Mouse (Mus musculus): ENCODE data around the gene 4933427D14Rik. TPM values are rescaled to one million over a fixed set of nuclear protein-coding genes. Genes with fewer than 3 reads are reported as not detected.

The 4933427D14Rik gene
- polyA plus RNA-seq, 1 experiment, result 14.5 TPM

DNA sequence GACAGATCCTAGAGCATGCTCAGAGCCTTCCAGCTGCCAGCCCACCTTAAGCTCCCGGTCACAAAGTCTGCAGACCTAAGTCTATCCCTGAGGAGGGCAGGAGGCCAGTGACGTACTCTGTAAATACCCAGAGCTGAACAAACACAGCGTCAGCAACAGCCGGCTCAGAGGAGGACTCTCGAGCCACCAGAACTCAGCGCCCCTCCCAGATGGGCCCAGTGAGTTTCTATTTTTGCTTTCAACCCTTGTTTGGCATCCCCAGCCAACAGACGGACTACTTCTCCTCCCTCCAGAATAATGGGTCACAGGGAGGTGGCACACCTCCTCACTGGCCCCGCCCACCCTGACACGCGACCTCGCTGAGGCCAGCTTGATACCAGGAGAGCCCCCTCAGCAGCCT, 77.2 kb downstream of the 4933427D14Rik start:
- no peaks in the 10 kb centered on the region for H3K9me3 ChIP-seq (replicated peaks; ENCODE audit: control insufficient read depth, insufficient read depth, low read length, poor library complexity, severe bottlenecking)
- peaks cover 4% of the 10 kb centered on the region for H3K27me3 ChIP-seq (ENCODE audit: control insufficient read depth, insufficient read depth, low read length, poor library complexity, severe bottlenecking)
- H3K4me1 ChIP-seq (ENCODE audit: control insufficient read depth, insufficient read depth, low read length), result no peaks in the 10 kb centered on the region
- no peak overlapping the region for H3K9ac ChIP-seq (ENCODE audit: low read depth, poor library complexity, severe bottlenecking)
- no peaks in the 10 kb centered on the region for H3K36me3 ChIP-seq (ENCODE audit: control insufficient read depth, insufficient read depth, low read length, poor library complexity, severe bottlenecking)
- TF ChIP-seq POLR2A (IDR thresholded peaks at IDR 0.05; ENCODE audit: insufficient read depth, low read length) (no peak), EP300 (IDR thresholded peaks at IDR 0.05; ENCODE audit: insufficient read depth, low read depth, low read length) (no peak)
- H3K4me3 ChIP-seq (ENCODE audit: low read depth, low read length), result no peak overlapping the region
- no peak overlapping the region for H3K27ac ChIP-seq (ENCODE audit: insufficient read depth, low read length)

DNA sequence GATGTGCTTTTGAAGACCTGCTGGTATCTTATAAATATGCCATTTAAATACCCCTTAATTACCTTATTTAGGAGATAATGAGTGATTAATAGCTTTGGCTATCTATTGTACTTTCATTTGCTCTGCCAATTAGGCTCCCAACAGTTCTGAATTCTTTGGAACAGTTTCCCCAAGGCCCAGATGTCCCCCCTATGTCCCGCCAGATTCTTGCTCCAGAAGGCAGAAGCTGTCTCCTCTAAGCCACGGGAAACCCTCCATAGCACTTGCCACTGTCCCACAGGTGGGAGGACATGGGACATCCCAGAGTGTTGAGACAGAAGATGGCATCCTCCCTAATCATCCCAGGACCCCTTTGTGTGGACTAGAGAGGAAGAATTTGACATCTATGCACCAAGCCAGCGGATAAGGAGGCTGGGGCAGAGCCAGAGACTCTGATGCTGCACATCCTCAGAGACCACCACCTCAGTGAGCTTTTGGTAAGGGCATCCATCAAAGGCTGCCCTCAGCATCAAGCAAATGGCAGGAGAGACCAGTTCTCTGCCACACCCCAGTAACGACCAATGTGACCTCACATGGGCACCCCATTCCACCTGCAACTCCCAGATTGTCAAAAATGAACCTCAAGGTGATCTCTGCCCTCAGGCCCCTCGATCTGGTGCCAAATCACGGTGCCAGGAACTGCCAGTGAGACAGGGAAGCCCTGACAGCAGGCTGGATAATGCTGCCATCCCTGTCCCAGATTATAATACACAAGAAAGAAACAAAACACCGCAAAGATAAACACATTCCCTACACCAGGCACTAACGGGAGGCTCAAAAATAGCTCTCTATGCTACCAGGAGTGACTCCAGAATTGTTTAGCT, 78.0 kb downstream of the 4933427D14Rik start:
- no peak for TF ChIP-seq CTCF (IDR thresholded peaks at IDR 0.05; ENCODE audit: low read depth, low read length)
- H3K27ac ChIP-seq (ENCODE audit: insufficient read depth, low read length), result no peak overlapping the region
- H3K27me3 ChIP-seq (ENCODE audit: control insufficient read depth, insufficient read depth, low read length, poor library complexity, severe bottlenecking), result peaks cover 3% of the 10 kb centered on the region
- H3K9ac ChIP-seq (ENCODE audit: low read depth, poor library complexity, severe bottlenecking), result no peak overlapping the region
- no peak overlapping the region for H3K4me3 ChIP-seq (ENCODE audit: low read depth, low read length)
- no peaks in the 10 kb centered on the region for H3K9me3 ChIP-seq (replicated peaks; ENCODE audit: control insufficient read depth, insufficient read depth, low read length, poor library complexity, severe bottlenecking)
- no peaks in the 10 kb centered on the region for H3K36me3 ChIP-seq (ENCODE audit: control insufficient read depth, insufficient read depth, low read length, poor library complexity, severe bottlenecking)
- H3K4me1 ChIP-seq (ENCODE audit: control insufficient read depth, insufficient read depth, low read length), result no peaks in the 10 kb centered on the region

DNA sequence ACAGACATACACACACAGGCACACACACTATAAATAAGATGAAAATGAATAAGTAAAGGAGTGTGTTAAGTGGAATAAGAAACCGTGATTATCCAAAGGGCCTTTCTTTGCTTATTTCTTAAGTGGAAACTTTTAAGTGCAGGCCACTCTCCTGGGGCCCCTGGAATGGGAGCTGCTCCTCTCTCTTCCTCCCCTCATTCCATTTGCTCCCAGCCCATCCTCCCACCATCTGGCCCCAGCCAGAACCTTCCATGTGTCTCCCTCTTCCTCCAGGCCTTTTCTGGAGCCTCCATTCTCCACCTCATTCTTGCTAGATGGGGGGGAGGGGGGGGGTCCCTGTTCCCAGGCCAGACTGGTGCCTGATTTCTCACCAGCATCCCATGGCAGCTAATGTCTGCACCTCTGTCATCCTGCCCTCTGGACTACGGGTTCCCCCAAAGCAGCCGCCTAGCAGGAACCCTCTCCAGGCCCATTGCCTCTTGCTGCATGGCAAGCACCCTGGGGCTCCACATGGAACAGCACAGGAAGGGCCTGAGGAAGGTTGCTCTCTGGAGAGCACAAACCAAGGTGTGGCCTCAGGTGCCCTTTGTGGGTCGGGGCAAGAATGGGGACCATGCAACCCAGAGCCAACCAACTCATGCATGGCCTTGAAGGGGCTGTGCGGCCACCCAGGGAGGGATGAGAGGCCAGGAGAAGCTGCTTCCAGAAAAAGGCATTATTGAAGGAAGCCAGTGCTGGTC, 79.6 kb downstream of the 4933427D14Rik start:
- Histone ChIP-seq H3K27ac (ENCODE audit: insufficient read depth, low read length) (no peak overlapping the region), H3K27me3 (ENCODE audit: control insufficient read depth, insufficient read depth, low read length, poor library complexity, severe bottlenecking) (no peaks in the 10 kb centered on the region; the same call in 1 of the 2 replicates), H3K4me1 (ENCODE audit: control insufficient read depth, insufficient read depth, low read length) (no peaks in the 10 kb centered on the region), H3K4me3 (ENCODE audit: low read depth, low read length) (no peak overlapping the region), H3K36me3 (ENCODE audit: control insufficient read depth, insufficient read depth, low read length, poor library complexity, severe bottlenecking) (no peaks in the 10 kb centered on the region), H3K9ac (ENCODE audit: low read depth, poor library complexity, severe bottlenecking) (no peak overlapping the region), H3K9me3 (replicated peaks; ENCODE audit: control insufficient read depth, insufficient read depth, low read length, poor library complexity, severe bottlenecking) (no peaks in the 10 kb centered on the region)
- TF ChIP-seq CTCF (IDR thresholded peaks at IDR 0.05; ENCODE audit: low read depth, low read length), result no peak

DNA sequence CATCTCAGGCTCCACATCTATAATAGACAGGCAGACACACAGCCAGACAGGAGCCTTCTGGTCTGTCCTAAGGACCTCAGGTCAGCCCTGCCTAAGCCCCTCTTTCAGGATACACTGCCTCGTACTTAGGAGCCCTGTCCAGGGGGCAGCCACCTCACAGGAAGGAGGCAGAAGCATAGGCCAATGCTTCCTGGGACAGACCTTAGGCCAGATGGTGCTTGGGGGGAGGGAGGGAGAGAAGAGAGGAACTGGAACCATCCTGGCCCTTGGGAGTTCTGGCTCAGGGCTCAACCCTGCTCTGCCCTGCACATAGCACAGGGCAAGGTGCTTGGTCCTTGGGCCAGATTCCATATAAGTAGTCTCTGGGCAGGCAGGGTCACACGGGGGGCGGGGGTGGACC, 81.5 kb downstream of the 4933427D14Rik start:
- TF ChIP-seq CTCF (IDR thresholded peaks at IDR 0.05; ENCODE audit: low read depth, low read length) (no peak), EP300 (IDR thresholded peaks at IDR 0.05; ENCODE audit: insufficient read depth, low read depth, low read length) (no peak), POLR2A (IDR thresholded peaks at IDR 0.05; ENCODE audit: insufficient read depth, low read length) (no peak)
- no peaks in the 10 kb centered on the region for H3K4me1 ChIP-seq (ENCODE audit: control insufficient read depth, insufficient read depth, low read length)
- H3K27ac ChIP-seq (ENCODE audit: insufficient read depth, low read length), result no peak overlapping the region
- no peak overlapping the region for H3K9ac ChIP-seq (ENCODE audit: low read depth, poor library complexity, severe bottlenecking)
- no peaks in the 10 kb centered on the region for H3K27me3 ChIP-seq (ENCODE audit: control insufficient read depth, insufficient read depth, low read length, poor library complexity, severe bottlenecking)
- H3K4me3 ChIP-seq (ENCODE audit: low read depth, low read length), result no peak overlapping the region
- no peaks in the 10 kb centered on the region for H3K36me3 ChIP-seq (ENCODE audit: control insufficient read depth, insufficient read depth, low read length, poor library complexity, severe bottlenecking)
- H3K9me3 ChIP-seq (replicated peaks; ENCODE audit: control insufficient read depth, insufficient read depth, low read length, poor library complexity, severe bottlenecking), result no peaks in the 10 kb centered on the region

DNA sequence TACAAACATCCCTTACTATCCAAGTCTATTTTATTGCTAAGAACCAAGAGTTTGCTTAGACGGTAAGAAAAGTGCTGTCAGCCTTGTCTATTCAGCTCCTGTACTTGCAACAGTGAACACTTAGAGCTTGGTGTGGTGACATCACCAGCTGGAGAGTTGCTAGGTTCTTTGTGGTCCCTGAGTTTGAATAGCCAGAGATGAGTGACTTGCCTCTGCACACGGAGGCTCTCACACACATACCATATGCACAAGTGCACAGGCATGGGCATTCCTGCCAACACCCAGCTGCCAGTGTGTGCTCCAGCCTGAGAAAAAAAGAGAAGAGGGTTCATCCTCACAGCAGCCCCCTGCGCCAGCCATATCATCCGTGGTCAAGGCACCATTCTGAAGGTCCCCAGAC, 83.7 kb downstream of the 4933427D14Rik start:
- Histone ChIP-seq H3K27ac (ENCODE audit: insufficient read depth, low read length) (no peak overlapping the region), H3K9ac (ENCODE audit: low read depth, poor library complexity, severe bottlenecking) (no peak overlapping the region), H3K9me3 (replicated peaks; ENCODE audit: control insufficient read depth, insufficient read depth, low read length, poor library complexity, severe bottlenecking) (no peaks in the 10 kb centered on the region), H3K36me3 (ENCODE audit: control insufficient read depth, insufficient read depth, low read length, poor library complexity, severe bottlenecking) (no peaks in the 10 kb centered on the region), H3K27me3 (ENCODE audit: control insufficient read depth, insufficient read depth, low read length, poor library complexity, severe bottlenecking) (no peaks in the 10 kb centered on the region), H3K4me1 (ENCODE audit: control insufficient read depth, insufficient read depth, low read length) (no peaks in the 10 kb centered on the region), H3K4me3 (ENCODE audit: low read depth, low read length) (no peak overlapping the region)
- no peak for TF ChIP-seq CTCF (IDR thresholded peaks at IDR 0.05; ENCODE audit: low read depth, low read length)
- no peak for TF ChIP-seq EP300 (IDR thresholded peaks at IDR 0.05; ENCODE audit: insufficient read depth, low read depth, low read length)
- no peak for TF ChIP-seq POLR2A (IDR thresholded peaks at IDR 0.05; ENCODE audit: insufficient read depth, low read length)

DNA sequence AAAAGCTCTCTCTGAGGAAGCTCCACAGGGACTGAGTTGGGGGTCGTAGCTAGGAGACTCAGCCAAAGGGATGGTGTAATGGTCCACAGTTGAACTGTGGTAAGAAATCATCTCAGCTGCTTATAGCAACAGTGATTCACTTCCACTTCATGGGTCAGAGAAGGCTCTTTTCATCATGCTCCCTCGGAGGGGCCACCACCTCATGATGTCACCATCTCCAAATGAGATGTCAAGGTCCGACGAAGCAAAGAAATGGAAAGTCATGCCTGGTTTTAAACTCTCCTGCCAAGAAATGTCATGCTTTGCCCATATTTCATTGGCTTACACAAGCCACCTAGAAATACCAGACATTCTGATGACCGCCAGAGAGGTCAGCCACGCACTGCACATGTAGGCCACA, 86.9 kb downstream of the 4933427D14Rik start:
- H3K4me1 ChIP-seq (ENCODE audit: control insufficient read depth, insufficient read depth, low read length), result no peaks in the 10 kb centered on the region
- no peaks in the 10 kb centered on the region for H3K36me3 ChIP-seq (ENCODE audit: control insufficient read depth, insufficient read depth, low read length, poor library complexity, severe bottlenecking)
- TF ChIP-seq CTCF (IDR thresholded peaks at IDR 0.05; ENCODE audit: low read depth, low read length), result no peak
- TF ChIP-seq POLR2A (IDR thresholded peaks at IDR 0.05; ENCODE audit: insufficient read depth, low read length), result no peak
- TF ChIP-seq EP300 (IDR thresholded peaks at IDR 0.05; ENCODE audit: insufficient read depth, low read depth, low read length), result no peak
- H3K9me3 ChIP-seq (replicated peaks; ENCODE audit: control insufficient read depth, insufficient read depth, low read length, poor library complexity, severe bottlenecking), result no peaks in the 10 kb centered on the region
- no peaks in the 10 kb centered on the region for H3K27me3 ChIP-seq (ENCODE audit: control insufficient read depth, insufficient read depth, low read length, poor library complexity, severe bottlenecking)
- H3K9ac ChIP-seq (ENCODE audit: low read depth, poor library complexity, severe bottlenecking), result no peak overlapping the region
- no peak overlapping the region for H3K27ac ChIP-seq (ENCODE audit: insufficient read depth, low read length)
- H3K4me3 ChIP-seq (ENCODE audit: low read depth, low read length), result no peak overlapping the region

All from ES-Bruce4 (cell line).